Mouse (Mus musculus) megakaryocyte progenitor cell, adult 5-6 weeks (primary cell): ENCODE results near the gene Ints14. TPM values are rescaled to one million over a fixed set of nuclear protein-coding genes. Genes with fewer than 3 reads are reported as not detected.
A peak's percentile ranks its signal among the peaks of the same experiment; 100 is the strongest.

Source experiments
- ATAC-seq: replicated peaks from 2 replicates; pipeline ENCODE4 v1.8.0; 2016; ENCODE audit warnings: mild to moderate bottlenecking, moderate TSS enrichment, inconsistent platforms; ENCODE audit not compliant: poor library complexity
- total RNA-seq, 2 experiments: library from RNA; stranded (forward) in 1 of 2; stranded (reverse) in 1 of 2; fragments of 157-497, 149-512 nt in 1 of 2; fragments of 200-1000 nt in 1 of 2; gene quantifications; 2 replicates each; pipeline versions ENCODE4 v1.2.3 to v1.2.4; 2015 to 2017

The Ints14 gene
- total RNA-seq, 2 experiments from 2014 or later: 32.9 to 33.9 TPM

DNA sequence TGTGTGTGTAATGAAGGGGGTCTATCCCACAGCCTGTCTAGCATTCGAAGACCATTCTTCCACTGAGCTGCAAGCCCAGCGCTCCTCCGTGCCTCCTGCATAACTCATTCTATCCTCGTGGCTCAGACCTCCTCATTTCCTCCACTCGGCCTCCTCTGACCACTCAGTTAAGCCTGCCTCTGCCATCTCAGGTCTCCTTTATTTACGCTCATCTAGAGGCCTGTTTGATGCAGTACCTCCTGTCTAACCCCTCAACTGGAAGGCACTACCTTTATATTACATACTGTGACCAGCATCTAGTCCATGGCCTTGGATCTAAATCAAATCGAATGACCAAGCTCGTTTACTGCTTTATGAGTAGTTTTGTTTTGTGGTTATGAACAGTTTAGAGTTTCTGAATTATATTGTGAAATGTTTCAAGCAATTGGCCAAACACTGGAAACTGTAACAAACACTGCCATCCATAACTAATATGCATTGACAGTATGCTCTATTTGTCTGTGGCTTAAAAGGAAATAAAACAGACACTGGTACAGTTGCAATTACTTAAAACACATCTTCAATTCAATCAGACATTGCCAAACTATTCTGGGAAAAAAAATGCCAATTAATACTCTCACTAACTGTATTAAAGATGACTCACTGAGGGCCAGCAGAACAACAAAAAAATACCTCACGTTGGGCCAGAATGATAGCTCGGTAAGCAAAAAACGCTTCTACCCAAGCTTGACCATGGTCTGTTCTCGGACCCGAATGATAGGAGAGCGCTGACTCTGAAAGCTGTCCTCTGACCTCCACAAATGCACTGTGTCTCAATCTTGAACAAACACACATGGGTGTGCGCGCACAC, 56.5 kb downstream of the Ints14 start:
- ATAC-seq: no peak

DNA sequence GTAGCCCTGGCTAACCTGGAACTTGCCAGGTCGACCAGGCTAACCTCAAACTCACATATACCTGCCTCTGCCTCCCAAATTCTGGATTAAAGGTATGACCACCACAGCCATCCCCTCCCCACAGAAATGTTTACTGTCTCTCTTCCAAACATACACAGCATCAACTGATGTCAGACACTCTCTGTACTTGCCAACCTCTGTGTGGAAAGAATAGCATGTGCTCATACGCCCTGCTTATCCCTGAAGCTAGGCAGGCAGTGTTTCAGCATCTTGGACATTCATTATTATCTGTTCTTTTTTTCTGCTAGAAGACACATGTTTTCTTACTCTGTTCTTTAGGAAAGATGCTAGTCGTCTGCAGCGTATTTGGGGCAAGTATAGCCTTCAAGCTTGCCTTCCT, 57.2 kb downstream of the Ints14 start:
- ATAC-seq: no peak

DNA sequence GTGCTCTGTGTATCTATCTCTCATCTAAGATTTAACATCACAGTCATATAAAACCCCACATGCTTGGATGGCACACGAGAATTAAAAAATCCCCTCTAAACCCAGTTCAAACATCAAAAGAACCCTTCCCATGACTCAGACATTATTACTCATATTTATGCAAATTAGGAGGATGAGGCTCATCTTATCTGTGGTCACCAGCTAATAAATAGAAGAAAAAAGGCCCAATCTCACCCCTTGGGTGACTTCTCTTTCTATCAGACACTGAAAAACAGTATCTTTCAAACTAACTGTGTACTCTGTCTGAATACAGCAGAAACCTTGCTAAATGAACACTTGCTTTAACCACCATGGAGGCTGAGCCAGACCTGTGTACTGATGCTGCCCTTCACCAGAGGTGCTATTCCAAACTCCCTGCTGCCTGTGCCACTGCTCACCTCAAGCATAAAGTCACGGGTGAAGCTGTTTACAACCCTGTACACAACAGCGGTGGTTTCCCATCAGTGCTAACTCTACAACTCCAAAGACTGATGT, 58.0 kb downstream of the Ints14 start:
- ATAC-seq: peak; percentile 43

DNA sequence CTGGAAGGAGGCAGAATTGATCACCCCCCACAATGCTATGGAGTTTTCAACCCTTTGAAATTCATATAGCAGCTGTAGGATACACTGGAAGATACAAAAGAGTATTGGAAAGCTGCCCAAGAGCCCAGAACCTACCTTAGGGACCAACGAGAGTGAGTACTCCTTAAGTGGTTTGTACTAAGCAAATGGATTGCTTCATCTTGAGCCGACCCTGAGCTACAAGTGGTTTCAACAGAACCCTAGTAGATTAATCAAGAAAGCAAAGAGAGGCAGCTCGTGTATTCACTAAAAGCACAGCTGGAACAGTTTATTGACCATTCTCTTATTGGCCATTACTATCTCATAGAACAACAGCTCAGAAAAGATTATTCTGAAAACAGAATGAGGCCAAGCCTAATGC, 58.4 kb downstream of the Ints14 start:
- ATAC-seq: no peak

DNA sequence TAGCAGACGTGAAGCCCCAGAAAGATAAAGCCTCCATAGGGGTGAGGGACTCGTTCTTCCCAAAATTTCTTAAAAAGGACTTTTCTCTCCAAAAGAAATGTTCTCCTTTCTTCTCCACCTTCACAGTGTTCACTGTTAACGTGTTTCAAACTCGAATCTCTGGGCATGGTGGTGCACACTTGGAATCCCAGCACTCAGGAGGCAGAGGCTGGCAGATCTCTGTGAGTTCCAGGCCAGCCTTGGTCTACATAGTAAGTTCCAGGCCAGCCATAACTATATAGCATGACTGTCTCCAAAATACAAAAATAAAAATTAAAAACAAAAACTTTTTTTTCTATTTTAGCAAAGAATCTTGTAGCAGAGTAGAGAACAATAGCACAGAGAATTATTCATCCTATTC, 59.4 kb downstream of the Ints14 start:
- no peak for ATAC-seq

DNA sequence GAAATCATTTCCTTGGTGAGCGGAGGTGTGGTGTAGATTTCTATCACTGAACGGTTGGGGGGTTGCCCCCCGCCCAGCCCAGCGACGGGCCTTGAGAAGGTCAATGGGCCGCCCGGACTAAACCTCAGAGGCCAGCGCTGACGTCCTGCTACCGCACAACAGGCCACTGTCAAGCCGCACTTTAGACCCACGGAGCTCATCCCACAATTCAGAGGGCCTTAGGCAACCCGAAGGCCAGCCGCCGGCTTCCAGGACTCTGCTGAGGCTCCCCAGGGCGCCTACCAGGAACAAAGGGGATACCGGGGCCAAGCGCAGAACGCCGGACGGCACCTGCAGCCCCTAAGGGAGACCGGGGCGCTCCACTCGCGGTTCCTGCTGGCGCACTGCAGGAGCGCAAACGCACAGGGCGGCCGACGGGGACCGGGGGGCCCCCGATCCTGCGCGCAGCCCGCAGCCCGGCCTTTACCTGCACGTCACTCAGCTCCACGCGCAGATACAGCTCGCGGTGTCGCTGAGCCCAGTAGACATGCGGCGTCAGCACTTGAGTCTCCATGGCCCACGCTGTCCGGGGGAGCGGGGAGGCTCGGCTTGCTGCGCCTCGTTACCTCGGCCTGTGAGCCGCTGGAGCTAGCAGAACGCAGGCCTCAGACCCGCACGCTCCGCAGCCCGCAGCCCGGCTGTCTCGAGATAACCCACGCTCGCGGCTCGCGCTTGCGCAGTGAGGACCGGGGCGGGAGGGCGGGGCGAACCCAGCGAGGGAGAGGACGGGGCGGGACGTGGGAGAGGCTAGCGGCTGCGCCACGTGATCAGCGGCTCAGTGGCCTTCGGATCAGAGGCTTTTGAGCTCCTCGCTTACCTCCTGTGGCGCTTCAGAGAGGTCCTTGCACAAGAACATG, 60.5 kb downstream of the Ints14 start, which contains the start of gene Hacd3:
TSS of gene Hacd3 (minus strand) at position 703 of the 896 bp plus-strand sequence.
- peak; percentile 75 for ATAC-seq

DNA sequence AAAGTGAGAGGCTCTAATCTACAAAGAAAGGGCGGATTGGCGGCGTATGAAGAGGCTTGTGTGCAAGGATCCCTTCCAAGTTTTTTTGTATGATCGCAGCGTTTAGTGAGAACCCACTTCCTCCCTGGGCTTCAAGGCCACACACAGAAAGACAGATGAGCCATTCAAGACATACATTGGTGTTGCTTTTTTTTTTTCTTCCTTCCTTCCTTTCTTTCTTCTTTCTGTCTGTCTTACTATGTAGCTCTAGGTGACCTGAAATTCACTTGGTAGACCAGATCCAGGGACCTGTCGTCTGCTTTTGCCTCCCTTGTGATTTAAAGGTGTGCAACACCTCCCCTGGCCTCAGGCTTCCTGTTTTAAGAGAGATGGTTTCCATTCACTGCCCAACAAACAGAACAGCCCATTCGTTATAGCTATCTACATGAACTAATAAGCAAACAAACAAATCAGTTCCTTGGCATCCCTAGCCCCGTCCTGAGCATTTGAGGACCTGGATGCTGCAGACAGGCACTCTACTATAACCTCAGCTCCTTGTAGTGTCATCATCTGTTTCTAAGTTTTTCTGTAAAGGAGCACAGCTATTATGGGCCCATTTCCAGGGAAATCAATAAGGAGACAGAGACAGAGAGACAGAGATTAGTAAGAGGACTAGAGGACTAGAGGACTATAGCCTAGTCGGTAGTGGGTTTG, 61.3 kb downstream of the Ints14 start:
- ATAC-seq: no peak; the same call in 1 of the 2 replicates

DNA sequence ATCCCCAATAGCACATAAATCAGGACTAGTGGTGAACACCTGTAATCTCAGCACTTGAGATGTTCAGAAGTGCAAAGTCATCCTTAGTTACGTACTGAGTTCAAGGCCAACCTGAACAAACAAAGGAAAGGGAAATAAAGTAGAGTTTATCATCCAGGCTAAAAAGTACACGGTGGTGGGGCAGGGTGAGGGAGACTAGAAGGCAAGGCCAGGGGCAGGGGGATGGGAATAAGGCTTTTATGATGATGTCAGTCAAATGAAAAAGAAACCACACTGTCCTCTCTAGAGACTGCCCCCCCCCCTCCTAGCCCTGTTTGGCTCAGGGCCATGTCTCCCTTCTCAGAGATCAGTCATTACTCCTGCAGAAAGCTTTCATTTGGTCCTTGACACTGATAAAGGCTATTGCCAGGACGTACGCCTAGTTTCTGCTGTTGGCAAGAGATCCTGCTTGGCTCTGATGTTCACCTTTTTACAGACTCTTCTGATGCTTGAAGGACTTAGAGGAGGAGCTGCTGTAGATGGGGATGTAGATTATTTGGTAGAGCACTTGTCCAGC, 62.0 kb downstream of the Ints14 start:
- ATAC-seq: no peak

DNA sequence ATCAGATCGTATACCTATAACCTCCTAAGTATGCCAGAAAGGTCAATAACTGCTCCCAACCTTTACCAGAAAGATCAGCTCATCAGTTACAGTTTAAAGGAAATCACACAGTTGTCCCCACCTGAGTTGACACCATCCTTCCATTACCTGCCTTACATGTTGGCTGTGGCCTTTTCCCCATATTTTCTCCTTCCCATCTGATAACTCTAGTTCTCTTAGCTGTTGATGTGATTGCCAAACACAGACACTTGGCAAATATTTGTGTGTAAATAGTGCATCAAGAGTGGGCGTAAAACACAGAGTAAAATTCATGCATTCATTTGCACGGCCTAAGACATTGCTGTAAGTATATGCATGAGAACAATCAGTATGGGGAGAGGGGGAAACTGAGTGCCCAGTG, 62.7 kb downstream of the Ints14 start:
- ATAC-seq: no peak

DNA sequence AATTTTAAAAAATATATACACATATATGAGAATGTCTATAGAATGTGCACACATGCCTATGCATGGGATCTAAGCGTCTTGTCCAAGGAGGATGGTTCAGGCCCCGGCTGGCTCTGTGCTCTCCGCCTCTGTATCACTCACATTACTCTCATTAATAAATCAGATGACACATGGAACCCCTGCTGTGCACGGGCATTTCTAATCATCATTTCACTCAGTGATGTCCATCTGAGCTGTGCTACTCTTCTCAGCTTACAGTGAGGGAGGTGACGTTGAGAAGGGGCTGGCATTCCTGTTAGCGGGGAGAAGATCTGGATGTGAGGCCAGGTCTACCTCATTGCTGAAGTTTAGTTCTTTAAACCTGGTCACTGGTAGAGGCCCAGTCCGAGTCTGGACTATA, 66.5 kb downstream of the Ints14 start:
- ATAC-seq: no peak

DNA sequence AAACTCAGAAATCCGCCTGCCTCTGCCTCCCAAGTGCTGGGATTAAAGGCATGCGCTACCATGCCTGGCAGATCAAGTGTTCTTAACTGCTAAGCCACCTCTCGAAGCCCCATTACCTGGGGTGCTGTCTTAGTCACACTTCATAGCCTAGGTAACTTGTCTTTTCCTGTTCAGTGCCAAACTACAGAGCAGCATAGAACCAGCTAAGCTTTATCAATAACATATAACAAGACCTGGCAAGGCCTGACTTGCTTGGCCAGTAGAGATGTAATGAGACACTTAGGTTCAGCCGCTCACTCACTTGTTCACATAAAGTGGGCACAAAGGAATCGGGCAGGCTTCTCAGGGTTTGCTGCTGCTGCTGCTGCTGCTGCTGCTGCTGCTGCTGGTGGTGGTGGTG, 67.6 kb downstream of the Ints14 start:
- ATAC-seq: no peak

DNA sequence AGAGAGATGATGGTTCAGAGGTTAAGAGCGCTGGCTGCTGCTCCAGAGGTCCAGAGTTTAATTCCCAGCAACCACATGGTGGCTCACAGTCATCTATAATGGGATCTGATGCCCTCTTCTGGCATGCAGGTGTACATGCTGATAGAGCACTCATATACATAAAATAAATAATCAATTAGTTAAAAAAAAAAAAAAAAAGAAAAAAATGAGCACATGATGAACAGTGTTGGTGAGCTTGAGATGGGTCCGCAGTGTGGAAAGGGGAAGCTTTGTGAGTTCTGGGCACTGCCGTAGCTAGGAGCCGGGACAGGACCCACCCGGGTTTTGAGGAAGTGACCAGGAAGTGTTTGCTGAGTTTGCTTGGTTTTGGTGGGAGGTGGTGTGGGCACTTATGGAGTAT, 70.7 kb downstream of the Ints14 start:
- ATAC-seq: peak; percentile 45

DNA sequence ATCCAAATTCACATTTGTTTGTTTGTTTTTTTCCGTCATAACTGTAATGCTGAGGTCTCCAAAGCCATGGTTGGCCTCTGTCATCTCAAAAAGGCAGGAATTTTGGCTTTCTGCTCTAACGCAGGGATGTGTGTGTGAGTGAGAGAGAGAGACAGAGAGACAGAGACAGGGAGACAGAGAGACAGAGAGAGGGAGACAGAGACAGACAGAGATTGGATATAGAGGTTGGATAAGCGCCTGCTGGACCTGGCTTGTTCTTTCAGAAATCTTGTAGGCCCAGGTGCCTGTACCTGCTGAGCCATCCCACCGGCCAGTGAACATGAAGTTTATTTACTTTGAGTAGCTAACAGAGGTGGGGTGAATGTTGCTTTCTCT, 71.2 kb downstream of the Ints14 start:
- ATAC-seq: peak; percentile 12

DNA sequence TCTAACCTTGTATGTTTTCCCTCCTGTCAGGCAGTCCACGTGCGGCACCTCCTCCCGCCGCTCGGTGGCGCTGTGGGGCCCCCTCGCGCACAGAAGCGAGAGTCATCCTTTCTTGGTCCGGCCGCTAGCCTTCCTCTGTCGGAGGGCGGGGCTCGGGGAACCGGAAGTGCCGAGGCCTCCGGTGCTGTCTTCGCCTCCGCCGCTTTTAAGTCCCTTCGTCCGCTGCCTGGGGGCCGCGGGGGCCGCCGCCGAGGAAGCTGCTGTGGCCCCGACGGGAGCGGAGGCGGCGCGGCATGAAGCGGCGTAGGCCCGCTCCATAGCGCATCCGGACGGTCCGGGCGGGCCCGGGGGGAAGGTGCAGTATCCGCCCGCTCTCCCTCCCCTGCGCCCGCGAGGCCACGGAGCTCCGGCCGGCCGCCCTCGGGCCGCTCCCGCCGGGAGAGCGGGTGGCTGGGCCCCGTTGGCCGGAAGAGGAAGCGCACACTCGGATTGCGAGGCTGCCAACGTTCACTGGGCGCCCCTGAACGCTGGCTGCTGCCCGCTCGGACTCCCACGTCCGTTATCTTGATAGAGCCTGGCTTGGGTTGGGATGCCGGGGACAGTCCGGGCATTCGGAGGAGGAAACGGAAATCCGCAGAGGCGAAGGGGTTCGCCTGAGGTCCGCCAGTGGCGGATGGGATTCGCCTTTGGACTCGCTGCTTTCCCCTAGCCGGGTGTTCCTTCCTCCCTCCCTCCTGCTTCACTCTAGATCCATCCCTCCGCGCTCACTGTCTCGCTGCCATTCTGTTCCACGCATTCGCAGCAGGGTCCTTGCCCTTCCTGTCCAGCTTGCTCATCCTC, 71.8 kb downstream of the Ints14 start, which contains the start of gene Dpp8:
TSS of gene Dpp8 (plus strand) at position 146 of the 840 bp plus-strand sequence.
- ATAC-seq: peak; percentile 98

DNA sequence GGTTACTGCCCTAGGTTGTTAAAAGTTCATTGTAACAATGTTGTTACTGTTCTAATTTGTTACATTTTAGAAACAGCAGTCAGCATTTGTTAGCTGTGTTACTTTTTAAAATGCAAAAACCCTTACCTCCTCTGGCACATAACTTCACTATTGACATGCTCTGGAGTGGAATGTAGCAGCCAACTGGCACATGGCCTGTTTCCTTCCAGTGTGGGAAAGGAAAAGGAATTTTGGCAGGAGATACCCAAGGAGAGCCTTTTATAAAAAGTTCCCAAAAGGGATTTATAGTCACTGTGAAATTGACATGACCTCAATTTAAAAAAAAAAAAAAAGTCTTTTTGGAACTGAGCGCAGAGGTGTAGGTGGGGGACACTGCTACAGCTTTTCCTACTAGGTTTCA, 75.8 kb downstream of the Ints14 start:
- no peak for ATAC-seq

Other genes starting within 250 kb of the Ints14 start
- 130 and 178 TPM in 2 replicates for gene Rab11a, start 223.1 kb upstream of the Ints14 start, total RNA-seq (2015)
- 84.2 and 91.4 TPM in 2 replicates for gene Rab11a, start 223.1 kb upstream of the Ints14 start, total RNA-seq (2017)
- 37.1 and 47.0 TPM in 2 replicates for gene Dennd4a, start 149.6 kb upstream of the Ints14 start, total RNA-seq (2015)
- gene Dennd4a, start 149.6 kb upstream of the Ints14 start, total RNA-seq (2017): 24.9 and 28.4 TPM in 2 replicates
- gene Slc24a1, start 9.3 kb upstream of the Ints14 start, total RNA-seq (2015): not detected in 2 replicates
- gene Slc24a1, start 9.3 kb upstream of the Ints14 start, total RNA-seq (2017): not detected in 2 replicates
- gene Hacd3, start 60.8 kb downstream of the Ints14 start, total RNA-seq (2015): 23.5 and 27.6 TPM in 2 replicates
- gene Hacd3, start 60.8 kb downstream of the Ints14 start, total RNA-seq (2017): 47.8 and 52.9 TPM in 2 replicates
- gene Dpp8, start 71.5 kb downstream of the Ints14 start, total RNA-seq (2015): 74.2 and 77.9 TPM in 2 replicates
- 86.9 and 102 TPM in 2 replicates for gene Dpp8, start 71.5 kb downstream of the Ints14 start, total RNA-seq (2017)
- 0.02 TPM in 1 of 2 replicates, not detected in the other for gene Igdcc4, start 140.6 kb downstream of the Ints14 start, total RNA-seq (2015)
- under 0.01 and 0.07 TPM in 2 replicates for gene Igdcc4, start 140.6 kb downstream of the Ints14 start, total RNA-seq (2017)
- not detected in 2 replicates for gene Igdcc3, start 180.3 kb downstream of the Ints14 start, total RNA-seq (2015)
- gene Igdcc3, start 180.3 kb downstream of the Ints14 start, total RNA-seq (2017): not detected in 2 replicates
- gene Parp16, start 234.4 kb downstream of the Ints14 start, total RNA-seq (2015): 3.2 and 3.3 TPM in 2 replicates
- 2.8 and 3.1 TPM in 2 replicates for gene Parp16, start 234.4 kb downstream of the Ints14 start, total RNA-seq (2017)